Mouse (Mus musculus) lung, postnatal 0 days (tissue): ENCODE measurements around the gene Wdr75.

Experiments
- CTCF ChIP-seq: IDR thresholded peaks from 2 replicates; pipeline ENCODE4 v1.5.1; 2016; ENCODE audit warnings: antibody characterized with exemption, mild to moderate bottlenecking
- EP300 ChIP-seq: IDR thresholded peaks from 2 replicates; pipeline ENCODE4 v1.6.1; 2016; ENCODE audit warnings: antibody characterized with exemption, mild to moderate bottlenecking, control low read depth

GRCm38 (mm10) chr1:45865316-45865715 is 70.3 kb downstream of the Wdr75 start:
- TF ChIP-seq EP300: no peak
- TF ChIP-seq CTCF: no peak
